Mouse (Mus musculus) heart, postnatal 0 days (tissue): Measurements from ENCODE around the gene Jmjd7.

Experiments used
- CTCF ChIP-seq: IDR thresholded peaks from 2 replicates; pipeline ENCODE4 v1.5.1; 2016; ENCODE audit warnings: antibody characterized with exemption, control low read depth, low read depth
- EP300 ChIP-seq: IDR thresholded peaks from 2 replicates; pipeline ENCODE4 v1.6.1; 2016; ENCODE audit warnings: antibody characterized with exemption, low read depth

DNA sequence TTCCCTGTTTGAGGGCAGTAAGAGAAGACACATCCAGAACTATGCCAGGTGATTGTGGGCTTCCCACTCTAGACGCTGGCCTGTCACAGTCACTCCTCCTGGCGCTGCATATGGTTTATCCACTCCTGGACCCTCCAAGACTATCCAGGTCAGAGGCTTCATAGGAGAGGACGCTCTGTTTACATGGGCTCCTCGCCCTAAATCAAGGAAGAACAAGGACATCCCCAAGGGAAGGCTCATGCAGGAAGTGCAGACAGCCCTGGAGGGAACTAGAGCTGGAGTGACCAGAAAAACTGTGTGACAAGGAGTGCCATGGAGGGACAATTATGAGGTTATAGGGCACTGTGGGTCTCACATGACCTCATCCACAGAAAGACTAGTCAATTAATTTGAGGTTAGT lies 29.9 kb upstream of the Jmjd7 start:
- TF ChIP-seq EP300: no peak
- no peak for TF ChIP-seq CTCF
